Comparison of ENCODE assay signal across 12 mouse cellular contexts in the genomic region with DNA sequence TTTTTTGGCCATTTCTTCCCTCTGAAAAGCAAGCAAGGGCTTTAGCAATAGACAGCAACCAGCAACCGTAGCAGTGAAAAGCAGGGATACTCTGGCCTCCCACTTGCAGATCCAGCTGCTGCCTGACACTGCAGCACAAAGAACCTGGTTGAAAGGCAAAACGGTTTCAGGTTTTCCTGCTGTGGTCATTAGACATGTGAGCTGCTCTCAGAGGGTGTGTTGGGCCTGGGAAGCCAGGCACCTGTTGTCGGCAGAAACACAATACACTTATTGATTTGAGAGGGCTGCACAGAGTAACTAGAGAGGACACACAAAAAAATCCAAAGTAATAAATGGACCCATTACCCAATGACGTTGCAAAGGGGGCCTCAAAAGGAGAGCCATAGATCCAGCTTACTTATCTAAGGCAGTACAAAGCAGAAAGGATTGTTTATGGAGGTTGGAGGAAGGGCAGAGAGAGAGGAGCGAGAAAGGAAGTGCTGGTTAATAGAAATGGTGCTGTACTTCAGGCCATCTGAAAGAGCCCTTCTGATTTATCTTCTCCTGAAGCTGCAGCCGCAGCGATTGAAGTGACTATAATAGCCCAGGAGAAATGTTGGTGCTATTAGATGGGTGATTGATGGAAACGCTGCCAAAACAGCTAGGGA.
DNase-seq lines count a peak whose midpoint lies in the region; ATAC-seq lines count a peak whose summit lies in the region.
"Had no signal": no experiment of that assay in that cellular context is flagged by ENCODE, and none has a peak within 500 bp of the region (broad histone marks: within the 10 kb centered on the region; RNA-seq: fewer than 3 reads in every experiment).

No protein-coding gene starts in this region.

- no peak overlapping the region for H3K4me3 ChIP-seq in midbrain, embryonic 11.5 days (ENCODE audit: low read depth, low read length)
- H3K4me3 ChIP-seq in midbrain, embryonic 10.5 days, result no peak overlapping the region
- H3K4me3 ChIP-seq in embryonic facial prominence, embryonic 15.5 days (replicated peaks), result no peak overlapping the region
- H3K4me3 ChIP-seq in limb, embryonic 12.5 days (replicated peaks), result no peak overlapping the region
- no peak overlapping the region for H3K4me3 ChIP-seq in stomach, embryonic 16.5 days (replicated peaks; ENCODE audit: low read length)
- H3K4me3 ChIP-seq: lung, embryonic 15.5 days had no signal

- no peaks in the 10 kb centered on the region for H3K4me1 ChIP-seq in midbrain, embryonic 11.5 days (ENCODE audit: control insufficient read depth, insufficient read depth, low read length)
- H3K4me1 ChIP-seq in midbrain, embryonic 10.5 days, result peaks cover 14% of the 10 kb centered on the region
- H3K4me1 ChIP-seq in embryonic facial prominence, embryonic 15.5 days, result 0 out of 2 replicates have a peak, but pooled peaks cover 4% of the 10 kb centered on the region
- H3K4me1 ChIP-seq in limb, embryonic 12.5 days (replicated peaks), result peaks cover 23% of the 10 kb centered on the region
- H3K4me1 ChIP-seq in stomach, embryonic 16.5 days (ENCODE audit: control insufficient read depth, insufficient read depth, low read length), result peaks cover 9% of the 10 kb centered on the region

- intact Hi-C loops in left cerebral cortex, postnatal 4 days (cut with DNase I), result no loop called here

- 0 out of 2 replicates have a peak, but pooled peaks have one; percentile 16 for ATAC-seq in midbrain, embryonic 11.5 days (ENCODE audit: low FRiP score)
- peak; percentile 77 for ATAC-seq in embryonic facial prominence, embryonic 15.5 days (ENCODE audit: insufficient number of reproducible peaks, low FRiP score, low TSS enrichment, low read depth)
- peak; percentile 85 for ATAC-seq in limb, embryonic 12.5 days (ENCODE audit: insufficient number of reproducible peaks, insufficient read depth, low FRiP score, low TSS enrichment, low read depth)
- peak; percentile 50; the same call in 1 of the 2 replicates for ATAC-seq in stomach, embryonic 16.5 days (ENCODE audit: insufficient read depth, low FRiP score)

- H3K9ac ChIP-seq in midbrain, embryonic 11.5 days (ENCODE audit: low read length), result no peak overlapping the region
- no peak overlapping the region for H3K9ac ChIP-seq in embryonic facial prominence, embryonic 15.5 days
- no peak overlapping the region for H3K9ac ChIP-seq in limb, embryonic 12.5 days (replicated peaks)
- no peak overlapping the region for H3K9ac ChIP-seq in stomach, embryonic 16.5 days (ENCODE audit: low read length)
- H3K9ac ChIP-seq: lung, embryonic 15.5 days had no signal

- 58% methylated on average over 8 of the region's 8 CpGs for WGBS in midbrain, embryonic 11.5 days
- WGBS in midbrain, embryonic 10.5 days, result 60% methylated on average over 8 of the region's 8 CpGs
- 38% methylated on average over 8 of the region's 8 CpGs for WGBS in embryonic facial prominence, embryonic 15.5 days
- WGBS in limb, embryonic 12.5 days, result 8% methylated on average over 8 of the region's 8 CpGs
- WGBS in stomach, embryonic 16.5 days, result 25% methylated on average over 8 of the region's 8 CpGs

- H3K36me3 ChIP-seq in midbrain, embryonic 11.5 days (ENCODE audit: control insufficient read depth, insufficient read depth, low read length), result no peaks in the 10 kb centered on the region
- H3K36me3 ChIP-seq in midbrain, embryonic 10.5 days, result no peaks in the 10 kb centered on the region
- H3K36me3 ChIP-seq in embryonic facial prominence, embryonic 15.5 days, result no peaks in the 10 kb centered on the region
- no peaks in the 10 kb centered on the region for H3K36me3 ChIP-seq in limb, embryonic 12.5 days
- no peaks in the 10 kb centered on the region for H3K36me3 ChIP-seq in stomach, embryonic 16.5 days (ENCODE audit: control insufficient read depth, insufficient read depth, low read length)
- H3K36me3 ChIP-seq: lung, embryonic 15.5 days had no signal

- H3K27ac ChIP-seq in midbrain, embryonic 11.5 days (ENCODE audit: low read depth, low read length), result no peak overlapping the region
- no peak overlapping the region for H3K27ac ChIP-seq in midbrain, embryonic 10.5 days (replicated peaks)
- no peak overlapping the region for H3K27ac ChIP-seq in embryonic facial prominence, embryonic 15.5 days (replicated peaks)
- peak overlapping the region; percentile 75; the same call in 1 of the 2 replicates for H3K27ac ChIP-seq in limb, embryonic 12.5 days
- 0 out of 2 replicates have a peak overlapping the region, but pooled peaks have one; percentile 14 for H3K27ac ChIP-seq in stomach, embryonic 16.5 days (ENCODE audit: low read length)
- H3K27ac ChIP-seq: lung, embryonic 15.5 days had no signal

- DNase-seq in midbrain, embryonic 11.5 days (ENCODE audit: low spot score, missing footprints), result no peak
- no peak for DNase-seq in midbrain, embryonic 10.5 days (ENCODE audit: low spot score)
- DNase-seq in frontal cortex, postnatal 36 days (ENCODE audit: low spot score in 2 of 2), result no peak
- DNase-seq in left cerebral cortex, postnatal 4 days, result no peak
- DNase-seq: kidney, adult 11 months; right cerebral cortex, postnatal 4 days; thymus, adult 18-20 months had no signal

- H3K9me3 ChIP-seq in midbrain, embryonic 11.5 days (ENCODE audit: control insufficient read depth, low read length), result no peaks in the 10 kb centered on the region
- no peaks in the 10 kb centered on the region for H3K9me3 ChIP-seq in midbrain, embryonic 10.5 days (replicated peaks)
- H3K9me3 ChIP-seq in embryonic facial prominence, embryonic 15.5 days (replicated peaks), result no peaks in the 10 kb centered on the region
- H3K9me3 ChIP-seq in limb, embryonic 12.5 days, result no peaks in the 10 kb centered on the region
- no peaks in the 10 kb centered on the region for H3K9me3 ChIP-seq in stomach, embryonic 16.5 days (replicated peaks; ENCODE audit: control insufficient read depth, low read length)
- H3K9me3 ChIP-seq: lung, embryonic 15.5 days had no signal

- no peaks in the 10 kb centered on the region for H3K27me3 ChIP-seq in midbrain, embryonic 11.5 days (ENCODE audit: control insufficient read depth, insufficient read depth, low read length)
- no peaks in the 10 kb centered on the region for H3K27me3 ChIP-seq in midbrain, embryonic 10.5 days (ENCODE audit: low read depth, poor library complexity, severe bottlenecking)
- H3K27me3 ChIP-seq in embryonic facial prominence, embryonic 15.5 days, result no peaks in the 10 kb centered on the region
- no peaks in the 10 kb centered on the region for H3K27me3 ChIP-seq in limb, embryonic 12.5 days
- H3K27me3 ChIP-seq in stomach, embryonic 16.5 days (ENCODE audit: control insufficient read depth, insufficient read depth, low read length), result no peaks in the 10 kb centered on the region
- H3K27me3 ChIP-seq: lung, embryonic 15.5 days had no signal

- no peak overlapping the region for H3K4me2 ChIP-seq in midbrain, embryonic 11.5 days
- no peak overlapping the region for H3K4me2 ChIP-seq in embryonic facial prominence, embryonic 15.5 days (replicated peaks)
- no peak overlapping the region for H3K4me2 ChIP-seq in limb, embryonic 12.5 days
- no peak overlapping the region for H3K4me2 ChIP-seq in stomach, embryonic 16.5 days (ENCODE audit: low read depth, low read length)
- H3K4me2 ChIP-seq: heart, embryonic 11.5 days; lung, embryonic 15.5 days had no signal

Comparison
In these comparisons a context has a peak if more than half of its experiments do, and no peak if none do; other contexts are left out.
1. ATAC-seq: peak in every context shown above with its lines; median percentile 85 in limb, embryonic 12.5 days; 77 in embryonic facial prominence, embryonic 15.5 days; 50 in stomach, embryonic 16.5 days; 16 in midbrain, embryonic 11.5 days.
2. H3K27ac ChIP-seq: peak in limb, embryonic 12.5 days (single experiment) and stomach, embryonic 16.5 days (single experiment); none in midbrain, embryonic 11.5 days (single experiment), midbrain, embryonic 10.5 days (single experiment) and embryonic facial prominence, embryonic 15.5 days (single experiment).